Mouse (Mus musculus) liver, adult 2 months (tissue): ENCODE results near the gene Nhlrc4. TPM values are rescaled to one million over a fixed set of nuclear protein-coding genes. Genes with fewer than 3 reads are reported as not detected.

Experiments
- DNase-seq: peaks from one replicate; pipeline ENCODE4 v3.0.0-alpha.2; 2011; ENCODE audit warnings: low read depth, low spot score; ENCODE audit errors: extremely low read depth
- H3K27ac ChIP-seq: fragments of 200-500 bp; replicated peaks from 2 replicates; pipeline ENCODE4 v1.5.1; 2012; ENCODE audit warnings: low read depth, mild to moderate bottlenecking, control low read depth, inconsistent platforms, low read length; ENCODE audit not compliant: insufficient read depth
- H3K27me3 ChIP-seq: fragments of 200-500 bp; 2 replicates; pipeline ENCODE4 v1.6.1; 2012; ENCODE audit warnings: mild to moderate bottlenecking, moderate library complexity, low read length, inconsistent platforms; ENCODE audit not compliant: control insufficient read depth, insufficient read depth
- H3K36me3 ChIP-seq: fragments of 200-500 bp; 2 replicates; pipeline ENCODE4 v1.6.1; 2012; ENCODE audit warnings: low read length, inconsistent platforms; ENCODE audit not compliant: control insufficient read depth, insufficient read depth
- H3K4me1 ChIP-seq: fragments of 200-500 bp; 2 replicates; pipeline ENCODE4 v1.6.1; 2011; ENCODE audit warnings: low read length; ENCODE audit not compliant: control insufficient read depth, insufficient read depth
- H3K4me3 ChIP-seq: fragments of 200-500 bp; 2 replicates; pipeline ENCODE4 v1.5.1; 2011; ENCODE audit warnings: low read depth, mild to moderate bottlenecking, control low read depth, low read length, moderate library complexity; ENCODE audit not compliant: insufficient read depth
- H3K79me2 ChIP-seq: fragments of 200-500 bp; 2 replicates; pipeline ENCODE4 v1.6.1; 2012; ENCODE audit warnings: inconsistent platforms, mild to moderate bottlenecking, low read length, moderate library complexity; ENCODE audit not compliant: control insufficient read depth, insufficient read depth
- H3K9ac ChIP-seq: fragments of 200-500 bp; 2 replicates; pipeline ENCODE4 v1.6.1; 2012; ENCODE audit warnings: low read depth, mild to moderate bottlenecking, control low read depth, inconsistent platforms, low read length
- CTCF ChIP-seq: fragments of 200-500 bp; IDR thresholded peaks from 2 replicates; pipeline ENCODE4 v1.5.1; 2011; ENCODE audit warnings: low read depth, low read length, control low read depth
- POLR2A ChIP-seq: fragments of 200-500 bp; IDR thresholded peaks from 2 replicates; pipeline ENCODE4 v1.6.1; 2011; ENCODE audit warnings: low read length, control low read depth; ENCODE audit not compliant: insufficient read depth; ENCODE audit errors: extremely low read depth
- WGBS: fragments of 180-500 bp; shearing (Covaris S2); methylation state at CpG from one replicate; pipeline ENCODE4 v1.1.7; 2018; 5-methylcytosine and 5-hydroxymethylcytosine counted together
- polyA plus RNA-seq: library from polyadenylated mRNA; depleted of rRNA; stranded (reverse); fragments of >200 nt; gene quantifications from 2 replicates; pipeline ENCODE4 v1.2.3, GENCODE M21; 2012
- total RNA-seq: library from RNA; depleted of rRNA; stranded (reverse); fragments of >200 nt; gene quantifications from 2 replicates; pipeline ENCODE4 v1.2.3, GENCODE M21; 2014

The Nhlrc4 gene
- total and polyA plus RNA-seq, 2 experiments = 0.04 to 1.2 TPM

DNA sequence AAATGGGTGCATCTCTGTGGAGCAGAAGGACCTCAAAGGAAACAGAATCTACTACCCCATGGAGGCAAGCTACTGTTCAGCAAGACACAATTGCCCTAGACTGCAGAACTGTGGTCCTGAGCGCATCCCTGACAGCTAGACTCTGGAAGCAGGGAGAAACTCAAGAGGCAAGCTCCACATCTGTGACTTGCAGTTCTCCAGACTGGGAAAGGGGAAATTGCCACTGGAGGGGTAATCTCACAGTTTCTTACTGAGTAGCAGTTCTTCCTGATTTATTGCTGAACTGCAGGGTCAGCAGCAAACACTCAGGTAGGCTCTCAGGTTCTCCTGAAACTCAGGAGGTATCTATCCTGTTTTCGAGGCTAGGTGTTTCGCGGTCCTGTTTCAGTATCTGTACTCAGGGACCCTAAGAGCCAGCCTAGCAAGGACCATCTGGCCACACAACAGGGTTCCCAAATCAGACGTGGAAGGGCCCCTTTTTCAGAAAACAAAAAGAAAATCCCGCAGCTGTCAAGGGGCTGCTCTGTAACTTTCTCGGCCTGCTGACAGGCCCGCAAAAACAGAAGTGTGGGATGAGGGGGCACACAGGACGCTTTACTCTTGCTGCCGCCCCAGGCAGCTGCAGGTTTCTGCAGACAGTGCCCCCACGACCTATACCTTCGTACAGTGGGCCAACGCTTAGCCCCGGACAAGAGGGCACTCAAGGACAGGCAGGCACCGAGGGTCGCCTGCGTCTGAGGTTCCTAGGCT is 40.0 kb upstream of the Nhlrc4 start:
- WGBS = 11% methylated on average over 17 of the region's 17 CpGs
- H3K4me1 ChIP-seq = peaks cover 19% of the 10 kb centered on the region

DNA sequence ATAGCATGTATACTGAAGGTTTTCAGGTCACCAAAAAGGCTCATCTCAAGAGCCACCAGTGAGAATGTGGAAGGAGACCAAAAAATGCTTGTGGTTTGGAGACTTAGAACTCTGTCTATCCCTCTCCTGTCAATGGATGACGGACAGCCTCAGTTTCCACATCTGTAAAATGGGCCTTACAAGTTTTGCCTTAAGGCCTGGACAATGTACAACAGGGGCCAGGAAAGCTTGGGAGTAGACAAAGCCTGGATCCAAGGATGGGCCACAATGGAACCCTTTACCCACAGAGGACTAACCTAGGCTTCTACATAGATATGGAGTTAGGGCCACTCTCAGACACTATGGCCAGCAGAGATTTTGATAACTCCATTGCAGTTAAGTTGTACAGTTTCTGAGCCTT is 39.3 kb upstream of the Nhlrc4 start:
- TF ChIP-seq POLR2A (no peak), CTCF (no peak)
- no peak overlapping the region for H3K27ac ChIP-seq
- no peak overlapping the region for H3K9ac ChIP-seq
- no peaks in the 10 kb centered on the region for H3K27me3 ChIP-seq
- H3K79me2 ChIP-seq = peaks cover 31% of the 10 kb centered on the region
- peaks cover 22% of the 10 kb centered on the region for H3K4me1 ChIP-seq
- no peaks in the 10 kb centered on the region for H3K36me3 ChIP-seq
- DNase-seq = no peak
- 95% methylated on average over 1 of the region's 1 CpGs for WGBS
- no peak overlapping the region for H3K4me3 ChIP-seq

More for the DNA sequence above, 40.0 kb upstream of the Nhlrc4 start:
- TF ChIP-seq POLR2A (no peak), CTCF (no peak)
- H3K9ac ChIP-seq = peak overlapping the region; percentile 74
- H3K27me3 ChIP-seq = no peaks in the 10 kb centered on the region
- H3K79me2 ChIP-seq = peaks cover 24% of the 10 kb centered on the region
- H3K4me3 ChIP-seq = peak overlapping the region; percentile 69
- H3K36me3 ChIP-seq = no peaks in the 10 kb centered on the region
- peak overlapping the region; percentile 68 for H3K27ac ChIP-seq
- peak; percentile 17 for DNase-seq

DNA sequence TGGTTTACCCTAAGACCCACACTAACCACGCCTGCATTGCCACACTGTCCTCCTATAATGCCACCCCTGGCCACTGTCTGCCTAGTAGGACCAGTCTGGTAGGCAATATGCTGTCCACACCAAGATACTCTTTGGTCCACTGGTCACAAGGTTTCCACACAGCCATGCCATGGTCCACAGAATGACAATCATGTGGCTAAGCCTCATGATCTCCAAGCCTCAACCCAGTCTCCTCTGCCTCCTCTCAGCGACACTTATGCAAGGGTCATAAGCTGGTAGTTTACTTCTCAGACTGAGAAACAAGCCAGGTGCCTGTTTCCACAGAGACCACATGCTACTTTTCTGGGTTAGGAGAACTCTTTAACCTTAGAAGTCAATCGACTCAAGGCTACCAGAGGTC is 38.2 kb upstream of the Nhlrc4 start:
- no peak overlapping the region for H3K27ac ChIP-seq
- H3K79me2 ChIP-seq = peaks cover 42% of the 10 kb centered on the region
- no peaks in the 10 kb centered on the region for H3K36me3 ChIP-seq
- no peaks in the 10 kb centered on the region for H3K27me3 ChIP-seq
- peak; percentile 15 for DNase-seq
- peaks cover 22% of the 10 kb centered on the region for H3K4me1 ChIP-seq
- TF ChIP-seq CTCF = no peak
- no peak for TF ChIP-seq POLR2A
- no peak overlapping the region for H3K4me3 ChIP-seq
- H3K9ac ChIP-seq = no peak overlapping the region
- 90% methylated on average over 3 of the region's 3 CpGs for WGBS

DNA sequence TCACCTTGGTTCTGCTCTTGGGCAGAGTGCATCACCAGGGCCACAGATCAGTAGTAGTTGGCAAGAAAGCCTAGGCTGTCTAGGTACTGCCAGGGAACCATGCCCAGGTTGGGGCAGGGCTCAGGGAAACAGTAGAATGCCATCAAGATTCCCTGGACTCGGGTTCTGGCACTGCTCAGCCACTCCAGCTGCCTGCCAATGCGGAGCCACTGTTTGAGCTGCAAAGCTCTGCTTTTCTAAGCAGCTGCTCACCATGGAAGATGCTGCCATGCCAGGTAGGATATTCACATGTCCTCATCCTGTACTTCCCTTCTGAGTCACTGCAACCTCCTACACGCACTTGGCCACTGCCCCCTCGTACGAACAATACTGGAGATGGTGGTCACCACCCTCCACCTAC is 36.1 kb upstream of the Nhlrc4 start:
- no peaks in the 10 kb centered on the region for H3K27me3 ChIP-seq
- no peak overlapping the region for H3K4me3 ChIP-seq
- 56% methylated on average over 5 of the region's 5 CpGs for WGBS
- no peaks in the 10 kb centered on the region for H3K36me3 ChIP-seq
- H3K27ac ChIP-seq = peak overlapping the region; percentile 35; the same call in 1 of the 2 replicates
- no peak for TF ChIP-seq POLR2A
- TF ChIP-seq CTCF = no peak
- peaks cover 51% of the 10 kb centered on the region for H3K79me2 ChIP-seq
- H3K9ac ChIP-seq = no peak overlapping the region
- peaks cover 22% of the 10 kb centered on the region for H3K4me1 ChIP-seq
- peak; percentile 94 for DNase-seq

DNA sequence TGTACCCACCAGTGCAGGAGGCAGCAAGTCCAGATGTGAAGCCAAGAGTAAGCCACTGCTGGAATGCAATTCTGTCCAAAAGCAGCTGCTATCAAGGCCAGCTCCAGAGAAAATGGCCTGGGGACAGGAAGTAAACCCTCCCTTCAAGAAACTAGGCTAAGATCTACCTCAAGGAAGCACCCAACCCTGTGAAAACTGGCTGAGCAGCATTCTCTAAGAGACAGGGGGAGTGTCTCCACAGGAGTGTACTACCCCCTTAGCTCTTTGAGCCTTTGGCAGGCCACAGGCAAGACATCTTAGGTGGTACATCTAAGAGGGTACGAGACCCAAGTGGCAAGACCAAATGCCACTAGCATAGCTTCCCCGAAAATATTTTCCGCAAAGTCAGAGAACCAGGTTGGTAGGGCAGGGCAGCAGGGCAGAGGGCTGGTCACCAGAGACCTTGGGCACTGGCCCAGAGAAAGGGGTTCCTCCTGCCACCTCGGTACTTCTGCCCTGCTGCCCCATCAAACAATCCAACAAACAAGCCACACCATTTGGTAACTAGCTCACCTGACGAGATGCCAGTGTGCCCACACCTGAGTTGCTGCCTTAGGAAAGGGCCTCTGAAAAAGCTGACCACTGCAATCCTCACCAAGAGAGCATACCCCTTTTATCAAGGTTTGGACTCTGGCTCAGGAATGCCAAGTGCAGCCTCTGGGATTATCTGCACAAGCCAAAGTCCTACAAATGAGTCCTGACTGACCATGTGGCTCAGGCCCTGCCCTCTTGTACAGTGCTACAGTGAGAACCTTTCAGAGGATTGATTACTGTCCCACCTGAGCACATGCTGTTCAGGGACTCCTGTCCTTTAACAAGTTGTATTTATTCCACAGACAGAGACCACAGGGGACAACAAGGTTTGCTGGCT is 35.3 kb upstream of the Nhlrc4 start:
- Histone ChIP-seq H3K36me3 (no peaks in the 10 kb centered on the region), H3K27me3 (no peaks in the 10 kb centered on the region), H3K4me3 (no peak overlapping the region), H3K4me1 (peaks cover 22% of the 10 kb centered on the region), H3K27ac (peak overlapping the region; percentile 37), H3K79me2 (peaks cover 51% of the 10 kb centered on the region), H3K9ac (no peak overlapping the region)
- peak; percentile 86 for DNase-seq
- TF ChIP-seq CTCF (no peak), POLR2A (no peak)
- WGBS = 30% methylated on average over 5 of the region's 5 CpGs
